ENCODE assay signal across 8 mouse cellular contexts in the genomic region with DNA sequence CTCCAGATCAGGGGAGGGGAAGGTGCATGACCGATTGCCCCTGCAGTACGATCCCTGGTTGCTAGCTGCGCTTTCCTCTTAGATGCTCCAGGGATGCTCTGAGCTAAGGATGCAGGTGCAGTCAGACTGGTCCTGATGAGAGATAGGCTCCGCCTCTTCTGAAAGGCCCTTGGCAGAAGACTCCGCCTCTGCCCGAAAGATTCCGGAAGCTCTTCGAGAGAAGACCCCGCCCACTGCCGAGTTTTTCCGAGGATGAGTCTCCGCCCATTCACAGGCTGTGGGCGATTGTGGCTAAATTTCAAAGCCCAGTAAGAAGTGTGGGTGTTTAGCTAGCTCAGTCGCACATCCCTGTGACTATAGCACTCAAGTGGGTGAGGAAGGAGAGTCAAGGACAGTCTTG. TPM values are rescaled to one million over a fixed set of nuclear protein-coding genes. Genes with fewer than 3 reads are reported as not detected.
DNase-seq lines count a peak whose midpoint lies in the region; ATAC-seq and TF ChIP-seq lines count a peak whose summit lies in the region.
"Not testable (repeated sequence)": the region's sequence is repeated elsewhere in the genome, so short reads cannot be mapped to it uniquely, and the experiment has no call there.

No protein-coding gene starts in this region.

- not testable (repeated sequence) for H3K27me3 ChIP-seq in hindbrain, embryonic 16.5 days (replicated peaks; ENCODE audit: control insufficient read depth, insufficient read depth, low read length); lung, embryonic 14.5 days (ENCODE audit: insufficient read depth, low read length); neural tube, embryonic 15.5 days (replicated peaks); testis, adult 2 months (ENCODE audit: control insufficient read depth, insufficient read depth, low read length)

- ATAC-seq in hindbrain, embryonic 16.5 days, result peak; percentile 81
- ATAC-seq in lung, embryonic 14.5 days (ENCODE audit: insufficient read depth), result peak; percentile 26
- ATAC-seq in neural tube, embryonic 15.5 days (ENCODE audit: low FRiP score), result peak; percentile 87

- H3K36me3 ChIP-seq in hindbrain, embryonic 16.5 days (ENCODE audit: control insufficient read depth, insufficient read depth, low read length); lung, embryonic 14.5 days (ENCODE audit: insufficient read depth); neural tube, embryonic 15.5 days; testis, adult 2 months (ENCODE audit: control insufficient read depth, insufficient read depth, low read length): not testable (repeated sequence)

- not testable (repeated sequence) for H3K9me3 ChIP-seq in hindbrain, embryonic 16.5 days (ENCODE audit: control insufficient read depth, low read length); lung, embryonic 14.5 days (ENCODE audit: low read depth, low read length); neural tube, embryonic 15.5 days (replicated peaks)

- TF ChIP-seq CTCF in lung, embryonic 14.5 days (IDR thresholded peaks at IDR 0.05; ENCODE audit: low read depth); testis, adult 2 months (IDR thresholded peaks at IDR 0.05; ENCODE audit: control insufficient read depth, insufficient read depth, insufficient replicate concordance, low read depth, low read length): not testable (repeated sequence)

- DNase-seq in adrenal gland, adult (ENCODE audit: inconsistent age in 2 of 2, low spot score in 1 of 2), result peak; percentile 55 to 78
- peak; percentile 82 for DNase-seq in embryo, embryonic 10.5 days (ENCODE audit: low spot score)
- peak; percentile 11 for DNase-seq in gastrocnemius, postnatal 10 days
- DNase-seq in layer of hippocampus, postnatal 14 days (ENCODE audit: low spot score in 2 of 2), result peak; percentile 71 to 75
- DNase-seq in lung, embryonic 14.5 days, result peak; percentile 79

- H3K27ac ChIP-seq in hindbrain, embryonic 16.5 days (ENCODE audit: low read depth, low read length); lung, embryonic 14.5 days (ENCODE audit: low read depth); testis, adult 2 months (ENCODE audit: control insufficient read depth, insufficient read depth, low read depth, low read length): not testable (repeated sequence)
- H3K27ac ChIP-seq in neural tube, embryonic 15.5 days (replicated peaks), result peak overlapping the region; percentile 48; the same call in 1 of the 2 replicates

- 2% methylated on average over 12 of the region's 14 CpGs for WGBS in hindbrain, embryonic 16.5 days
- 3% methylated on average over 14 of the region's 14 CpGs for WGBS in lung, embryonic 14.5 days
- WGBS in neural tube, embryonic 15.5 days, result under 1% methylated on average over 14 of the region's 14 CpGs

- TF ChIP-seq POLR2A in testis, adult 2 months (IDR thresholded peaks at IDR 0.05; ENCODE audit: control insufficient read depth, low read depth, low read length), result not testable (repeated sequence)

- H3K9ac ChIP-seq in hindbrain, embryonic 16.5 days (ENCODE audit: low read depth, low read length); lung, embryonic 14.5 days; neural tube, embryonic 15.5 days (replicated peaks): not testable (repeated sequence)

- H3K4me1 ChIP-seq in hindbrain, embryonic 16.5 days (ENCODE audit: control insufficient read depth, insufficient read depth, low read depth, low read length); lung, embryonic 14.5 days (ENCODE audit: insufficient read depth); neural tube, embryonic 15.5 days; testis, adult 2 months (ENCODE audit: control insufficient read depth, insufficient read depth, low read length): not testable (repeated sequence)

- H3K4me3 ChIP-seq in hindbrain, embryonic 16.5 days (ENCODE audit: low read length), result peak overlapping the region; percentile 30
- not testable (repeated sequence) for H3K4me3 ChIP-seq in lung, embryonic 14.5 days (ENCODE audit: low read depth, low read length)
- peak overlapping the region; percentile 52 for H3K4me3 ChIP-seq in neural tube, embryonic 15.5 days (replicated peaks)
- peak overlapping the region; percentile 47 for H3K4me3 ChIP-seq in testis, adult 2 months (ENCODE audit: control insufficient read depth, low read depth, low read length)

- peak overlapping the region; percentile 27 for H3K4me2 ChIP-seq in hindbrain, embryonic 16.5 days (ENCODE audit: low read length)
- not testable (repeated sequence) for H3K4me2 ChIP-seq in lung, embryonic 14.5 days
- H3K4me2 ChIP-seq in neural tube, embryonic 15.5 days, result peak overlapping the region; percentile 42

RNA-seq across cellular contexts. Expression of a gene that starts 2.6 kb away (rescaled TPM):
- 10 to 100 TPM; 13.9 to 19.6 TPM for total RNA-seq in gastrocnemius, postnatal 10 days (2021)
- 11.2 and 12.1 TPM in 2 replicates for polyA plus RNA-seq in hindbrain, embryonic 16.5 days (2015; fragmentation: Nextera tagmentation; extraction: Ambion mirVana)
- total RNA-seq in layer of hippocampus, postnatal 14 days (2021), result 10 to 100 TPM; 42.1 to 45.4 TPM
- 14.8 and 17.9 TPM in 2 replicates for polyA plus RNA-seq in lung, embryonic 14.5 days (2014; fragmentation: Nextera tagmentation; extraction: Ambion mirVana)
- 11.8 and 12.3 TPM in 2 replicates for polyA plus RNA-seq in neural tube, embryonic 15.5 days (2015; fragmentation: Nextera tagmentation; extraction: Ambion mirVana)
- polyA plus RNA-seq in testis, adult 2 months (2012; rRNA removed), result 14.2 and 14.3 TPM in 2 replicates

RNA-seq across cellular contexts. Expression of a gene that starts 57.4 kb away (rescaled TPM):
- 1 to 10 TPM; 4.6 to 5.4 TPM for total RNA-seq in gastrocnemius, postnatal 10 days (2021)
- polyA plus RNA-seq in hindbrain, embryonic 16.5 days (2015; fragmentation: Nextera tagmentation; extraction: Ambion mirVana), result 249 and 257 TPM in 2 replicates
- total RNA-seq in layer of hippocampus, postnatal 14 days (2021), result 100 to 1,000 TPM; 500 to 510 TPM
- polyA plus RNA-seq in lung, embryonic 14.5 days (2014; fragmentation: Nextera tagmentation; extraction: Ambion mirVana), result 6.3 and 7.6 TPM in 2 replicates
- polyA plus RNA-seq in neural tube, embryonic 15.5 days (2015; fragmentation: Nextera tagmentation; extraction: Ambion mirVana), result 207 and 237 TPM in 2 replicates
- 41.0 and 41.5 TPM in 2 replicates for polyA plus RNA-seq in testis, adult 2 months (2012; rRNA removed)

Comparison
In these comparisons a context has a peak if more than half of its experiments do, and no peak if none do; other contexts are left out.
1. DNase-seq: peak in every context shown above with its lines; median percentile 82 in embryo, embryonic 10.5 days; 79 in lung, embryonic 14.5 days; 73 in layer of hippocampus, postnatal 14 days; 66 in adrenal gland, adult; 11 in gastrocnemius, postnatal 10 days.
2. ATAC-seq: peak in every context shown above with its lines; median percentile 87 in neural tube, embryonic 15.5 days; 81 in hindbrain, embryonic 16.5 days; 26 in lung, embryonic 14.5 days.